Mouse (Mus musculus): Measurements from ENCODE around the gene Kctd17.

Gene Kctd17

DNA sequence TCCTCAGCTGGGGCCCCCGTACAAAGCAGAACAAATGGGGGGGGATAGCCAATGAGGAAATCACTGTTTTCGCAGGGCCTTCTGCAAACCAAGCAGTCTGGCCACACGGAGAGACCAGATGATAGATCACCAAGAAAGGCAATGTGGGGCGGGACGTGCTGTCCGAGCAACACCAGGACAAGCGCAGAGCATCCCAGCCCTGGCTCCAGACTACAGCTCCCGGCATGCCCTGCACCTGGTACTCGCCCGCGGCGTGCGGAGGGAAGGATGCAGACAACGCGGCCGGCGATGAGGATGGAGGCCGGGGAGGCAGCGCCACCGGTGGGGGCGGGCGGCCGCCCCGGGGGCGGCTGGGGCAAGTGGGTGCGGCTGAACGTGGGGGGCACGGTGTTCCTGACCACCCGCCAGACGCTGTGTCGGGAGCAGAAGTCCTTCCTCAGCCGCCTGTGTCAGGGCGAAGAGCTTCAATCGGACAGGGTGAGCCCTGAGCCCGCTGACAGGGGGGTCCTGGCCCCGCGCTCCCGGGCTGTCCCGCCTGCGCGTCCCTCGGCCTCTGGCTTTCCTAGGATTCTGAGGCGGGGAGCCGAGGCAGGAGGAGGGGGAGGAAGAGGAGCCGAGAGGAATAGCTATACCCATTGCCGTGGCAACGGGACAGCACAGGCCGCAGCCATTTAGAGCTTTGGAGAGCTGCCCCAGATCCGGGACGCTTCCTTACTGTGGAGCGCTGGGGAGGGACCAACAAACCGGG, at the start of gene Kctd17:
Gene Kctd17, plus strand, starts transcription at position 174 of the 748 bp plus-strand sequence.
- DNase-seq (ENCODE audit: low read depth, low spot score): no peak

DNA sequence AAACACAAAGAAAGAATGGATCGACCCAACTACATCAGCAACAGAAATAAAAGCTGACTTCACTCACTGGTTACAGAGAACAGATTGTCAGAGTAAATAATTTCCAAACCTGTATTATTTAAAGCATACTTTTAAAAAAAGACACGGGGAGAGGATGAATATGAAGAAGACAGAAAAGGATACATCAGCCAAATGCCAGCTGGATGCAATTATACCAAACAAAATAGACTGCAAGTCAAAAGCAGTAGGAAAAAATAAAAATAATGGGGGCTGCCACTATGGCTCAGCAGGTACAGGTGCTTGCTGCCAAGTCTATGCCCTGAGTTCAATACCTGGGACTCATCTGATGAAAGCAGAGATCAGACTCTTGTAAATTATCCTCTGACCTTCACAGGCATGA, 48.2 kb upstream of the Kctd17 start:
- no peak for DNase-seq (ENCODE audit: low read depth, low spot score)

DNA sequence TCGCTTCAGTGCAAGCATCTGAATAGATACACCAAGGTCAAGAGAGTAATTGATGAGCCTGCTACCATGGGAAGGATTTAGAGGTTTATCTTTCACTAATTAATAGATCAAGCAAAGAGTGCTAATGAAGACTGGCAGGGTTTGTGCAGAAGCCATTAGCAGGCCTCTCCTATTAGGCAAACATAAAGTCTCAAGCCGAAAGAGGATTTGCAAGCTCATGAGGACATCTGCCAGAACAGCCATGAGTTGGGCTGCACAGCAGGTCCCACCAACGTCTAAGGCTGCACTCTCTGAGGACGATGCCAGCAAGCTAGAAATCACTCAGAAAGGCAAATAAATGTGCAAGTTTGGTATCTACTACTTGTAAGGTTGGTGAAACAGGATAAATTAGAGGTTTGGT, 47.6 kb upstream of the Kctd17 start:
- no peak for DNase-seq (ENCODE audit: low read depth, low spot score)

DNA sequence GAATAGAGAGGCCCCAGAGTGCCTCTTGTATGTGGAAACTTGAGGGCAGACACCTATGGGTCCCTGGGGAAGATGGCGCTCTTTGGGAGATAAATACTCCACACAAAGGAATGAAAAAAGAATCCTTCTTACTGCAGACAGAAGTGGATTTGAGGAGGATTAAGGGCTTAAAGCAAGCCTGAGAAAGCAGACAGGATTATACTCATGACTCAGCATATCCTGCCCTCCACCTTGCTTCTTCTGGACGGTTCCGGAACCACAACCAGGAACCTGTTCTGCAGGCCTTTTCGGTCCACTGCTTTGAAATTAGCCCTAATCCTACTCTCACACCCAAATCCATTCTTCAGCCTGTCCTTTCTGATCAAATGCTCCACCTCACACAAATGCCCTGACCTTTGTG, 46.2 kb upstream of the Kctd17 start:
- no peak for DNase-seq (ENCODE audit: low read depth, low spot score)

DNA sequence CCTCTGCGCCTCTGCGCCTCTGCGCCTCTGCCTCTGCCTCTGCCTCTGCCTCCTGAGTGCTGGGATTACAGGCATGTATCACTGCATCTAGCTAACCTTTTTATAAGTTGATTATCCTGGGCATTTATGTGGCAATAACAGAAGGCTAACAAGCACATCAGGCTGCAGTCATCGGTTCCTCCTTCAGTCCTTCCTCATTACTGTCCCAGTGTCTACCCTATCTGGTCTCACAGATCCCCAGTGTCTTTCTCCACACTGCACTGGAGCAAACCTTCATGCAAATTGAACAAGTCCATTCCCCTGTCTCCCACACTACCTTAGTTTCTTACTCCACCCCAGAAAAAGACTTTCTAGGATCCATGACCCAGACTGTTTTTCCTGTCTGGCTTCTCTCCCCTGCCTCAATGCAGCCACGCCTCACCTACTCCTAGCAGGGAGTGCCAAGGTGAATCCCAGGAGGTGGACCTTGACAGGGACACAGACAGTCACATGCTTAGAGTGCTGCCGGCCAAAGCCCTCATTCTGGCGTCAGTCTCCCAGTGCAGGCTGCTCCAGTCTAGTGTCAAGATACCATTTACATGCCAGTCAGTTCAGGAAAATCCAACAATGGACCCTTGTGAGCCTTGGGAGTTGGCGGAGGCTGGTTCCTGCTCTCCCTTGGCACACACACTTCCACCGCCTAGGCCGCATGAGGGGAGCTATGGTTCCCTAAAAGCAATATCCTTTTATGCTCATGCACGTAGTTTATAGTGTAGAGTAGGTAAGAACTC, 44.7 kb upstream of the Kctd17 start:
- DNase-seq (ENCODE audit: low read depth, low spot score): no peak

DNA sequence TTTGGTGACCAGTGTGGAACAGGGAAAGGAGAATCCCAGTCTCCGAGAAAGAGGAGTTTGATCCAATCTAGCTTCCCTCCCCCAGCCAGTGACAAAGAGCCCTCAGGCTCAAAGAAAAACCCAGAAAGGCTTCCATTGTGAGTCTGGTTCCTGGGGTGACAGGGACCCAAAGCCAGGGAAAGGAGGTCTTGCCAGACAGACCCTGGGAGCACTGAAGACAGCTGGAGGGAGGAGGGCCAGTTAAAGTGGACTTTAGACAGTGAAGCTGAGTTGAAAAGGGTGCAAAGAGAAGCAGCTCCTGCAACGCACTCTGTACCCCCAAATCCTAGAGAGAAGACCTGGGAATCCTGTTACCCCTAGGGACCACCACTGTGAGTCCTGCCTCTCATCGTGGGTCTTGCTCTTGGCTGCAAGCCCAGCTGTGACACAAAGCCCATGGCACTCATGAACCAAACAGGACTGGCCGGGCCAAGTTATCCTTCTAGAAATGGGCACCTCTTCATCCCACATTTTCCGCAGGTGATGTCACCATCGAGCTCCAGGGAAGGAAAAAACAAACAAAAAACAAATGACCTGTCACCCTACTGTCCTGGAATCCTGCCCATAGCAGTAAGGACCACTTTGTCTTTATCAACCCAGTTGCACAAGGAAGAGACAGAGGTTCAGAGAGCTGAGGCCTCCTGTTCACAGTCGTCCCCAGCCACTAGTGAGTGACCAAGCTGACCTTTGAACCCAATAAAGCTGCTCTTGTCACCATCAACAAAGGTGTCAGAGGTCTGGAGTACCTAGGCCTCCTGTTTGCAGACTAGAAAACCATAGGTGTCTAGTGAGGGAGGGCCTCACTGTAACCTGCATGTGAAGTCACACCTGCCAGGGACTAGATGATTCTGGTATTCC, 43.9 kb upstream of the Kctd17 start:
- no peak for DNase-seq (ENCODE audit: low read depth, low spot score)

DNA sequence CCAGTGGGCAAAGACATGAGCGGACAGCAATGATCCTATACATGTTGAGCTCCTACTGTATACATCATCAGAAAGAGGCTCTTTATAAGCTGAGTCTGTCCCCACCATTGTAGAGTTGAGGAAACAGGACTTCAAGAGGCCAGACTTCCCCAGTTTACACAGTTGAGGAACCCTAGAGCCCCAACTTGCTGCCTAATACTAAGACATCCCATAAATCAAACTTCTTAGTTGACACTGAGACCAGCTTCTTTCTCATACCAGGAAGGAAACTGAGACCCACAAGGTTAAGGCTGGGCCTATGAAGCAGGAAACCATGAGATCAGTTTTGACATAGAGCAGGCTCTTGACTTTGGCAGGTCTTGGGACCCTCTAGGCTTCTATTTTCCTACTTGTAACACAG, 42.8 kb upstream of the Kctd17 start:
- DNase-seq (ENCODE audit: low read depth, low spot score): no peak

DNA sequence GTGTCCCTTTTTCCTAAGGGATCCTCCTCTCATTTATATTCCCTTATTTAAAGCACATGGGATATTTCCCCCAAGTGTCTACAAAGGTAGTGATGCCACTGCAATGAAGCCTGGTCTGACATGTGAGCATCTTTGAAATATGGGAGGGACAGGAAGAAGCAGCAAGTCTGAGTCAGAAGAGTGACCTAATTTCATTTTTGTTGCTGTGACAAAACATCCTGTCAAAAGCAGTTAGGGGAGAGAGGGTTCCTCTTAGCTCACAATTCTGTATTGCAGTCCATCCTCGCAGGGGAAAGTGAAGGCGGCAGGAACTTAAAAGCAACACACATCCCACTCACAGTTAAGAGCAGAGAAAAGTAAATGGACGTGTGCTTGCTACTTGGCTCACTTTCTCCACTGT, 37.5 kb upstream of the Kctd17 start:
- no peak for DNase-seq (ENCODE audit: low read depth, low spot score)

DNA sequence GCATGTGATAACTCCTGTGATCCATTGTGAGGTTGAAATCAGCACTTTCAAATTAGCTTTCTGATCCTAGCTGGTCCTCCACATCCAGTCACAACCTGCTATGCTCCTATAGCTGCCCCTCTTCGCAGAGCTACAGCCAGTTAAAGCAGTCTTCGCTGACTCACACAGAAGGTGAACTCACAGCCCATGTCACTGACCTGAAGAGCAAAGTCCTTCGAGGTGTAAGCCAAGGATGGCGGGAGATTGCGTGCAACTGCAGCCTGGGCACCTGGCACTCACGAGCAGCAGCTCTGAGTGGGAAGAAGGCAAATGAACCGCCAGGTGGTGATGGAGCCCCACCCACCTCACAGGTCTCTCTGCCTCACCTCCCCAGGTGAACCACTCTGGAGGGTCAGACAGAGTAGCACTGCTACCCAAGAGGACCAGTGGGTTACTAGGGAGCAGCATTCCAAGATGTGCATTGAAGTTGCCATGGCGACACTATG, 32.8 kb upstream of the Kctd17 start, which contains the start of gene Tex33:
Gene Tex33, minus strand, starts transcription at position 435 of the 485 bp plus-strand sequence.
- no peak for DNase-seq (ENCODE audit: low read depth, low spot score)

DNA sequence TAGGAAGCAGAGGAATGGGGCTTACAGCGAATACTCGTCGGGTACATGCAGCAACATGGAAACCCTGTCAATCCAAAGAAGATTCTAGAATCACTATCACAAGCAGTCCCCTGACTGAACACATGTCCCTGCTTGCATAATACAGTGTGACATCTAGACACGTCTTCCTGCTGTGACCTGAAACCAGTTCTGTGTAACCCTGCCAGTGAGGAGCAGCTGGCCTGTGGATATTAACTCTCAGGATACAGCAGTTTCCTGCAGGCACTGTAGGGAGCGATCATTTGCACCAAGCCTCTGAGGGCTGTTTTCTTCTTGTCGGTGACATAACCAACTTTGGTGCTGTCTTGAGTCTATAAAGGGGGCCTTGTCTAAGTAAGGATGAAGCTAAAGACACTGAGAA, 27.0 kb upstream of the Kctd17 start:
- DNase-seq (ENCODE audit: low read depth, low spot score): no peak

DNA sequence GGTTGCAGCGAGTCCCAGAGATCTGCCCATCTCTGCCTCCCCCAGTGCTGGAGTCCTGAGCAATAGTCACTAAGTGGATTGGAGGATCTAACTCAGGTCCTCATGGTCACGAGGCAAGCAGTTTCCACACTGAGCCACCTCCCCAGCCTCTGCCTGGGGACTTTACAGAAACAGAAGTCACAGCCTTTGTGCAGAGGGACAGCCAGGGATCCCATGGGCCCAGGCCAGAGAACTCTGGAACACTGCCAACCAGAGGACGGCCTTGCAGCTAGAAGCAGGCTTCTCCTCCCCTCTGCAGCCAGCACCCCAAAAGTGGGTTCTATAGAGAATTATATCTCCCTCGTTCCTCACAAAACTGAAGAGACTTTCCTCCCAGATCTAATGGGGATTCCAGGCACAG, 26.4 kb upstream of the Kctd17 start:
- DNase-seq (ENCODE audit: low read depth, low spot score): no peak

DNA sequence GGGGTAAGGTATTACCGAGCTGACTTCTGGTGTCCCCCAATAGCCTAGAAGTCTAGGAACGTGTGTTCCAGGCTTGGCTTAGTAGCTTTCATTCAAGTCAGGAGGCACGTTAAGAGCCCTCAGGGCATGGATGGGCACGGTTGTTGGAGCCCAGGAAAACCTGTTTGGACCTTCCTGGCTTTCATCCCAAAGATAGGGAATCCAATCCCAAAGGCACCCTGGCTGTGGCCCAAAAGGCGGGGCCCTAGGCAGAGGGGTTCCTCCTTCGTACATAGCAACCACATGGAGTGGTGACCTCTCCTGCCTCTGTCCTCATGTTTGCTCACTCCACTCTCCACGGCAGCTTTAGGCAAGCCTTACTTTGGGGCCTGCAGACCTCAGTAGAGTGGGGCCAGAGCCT, 25.9 kb upstream of the Kctd17 start:
- DNase-seq (ENCODE audit: low read depth, low spot score): no peak

DNA sequence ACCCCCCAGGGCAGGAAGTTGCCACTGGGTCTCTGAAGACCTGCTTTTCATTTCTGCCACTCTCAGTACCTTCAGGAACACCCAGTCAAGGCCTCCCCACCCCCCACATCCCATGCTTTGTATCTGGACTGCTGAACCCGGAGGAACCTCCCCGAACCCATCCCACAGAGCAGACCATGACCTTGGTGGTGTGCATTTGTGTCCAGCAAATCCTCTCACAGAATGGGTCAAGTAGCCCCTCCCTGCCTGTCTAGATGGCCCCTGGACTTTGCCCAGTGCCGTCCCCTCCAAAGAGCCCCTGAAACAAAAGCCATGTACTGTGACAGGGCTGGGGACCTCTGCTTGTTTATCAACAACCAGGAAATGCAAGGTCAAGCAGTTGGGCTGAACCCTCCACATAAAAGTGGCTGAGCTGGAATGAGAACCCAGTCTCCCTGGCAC, 25.0 kb upstream of the Kctd17 start:
- no peak for DNase-seq (ENCODE audit: low read depth, low spot score)

DNA sequence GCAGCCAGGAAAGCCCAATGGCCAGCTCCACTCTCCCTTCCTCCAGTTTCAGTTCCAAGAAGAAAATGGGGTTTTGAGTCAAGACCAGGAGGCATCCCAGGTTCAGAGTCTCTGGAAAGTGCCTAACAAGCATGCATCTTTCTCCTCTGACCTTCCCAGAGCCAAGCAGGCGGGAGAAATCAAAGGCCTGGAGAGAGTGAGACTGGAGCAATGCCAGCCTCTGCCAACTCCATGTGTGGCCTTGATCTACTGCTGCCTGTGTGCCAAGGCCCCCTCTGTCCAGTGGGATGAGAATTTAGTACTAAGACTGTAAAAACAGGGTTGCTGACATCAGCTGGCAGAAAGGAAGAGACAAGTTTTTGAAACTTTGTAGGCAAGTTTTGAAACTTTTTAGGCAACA, 24.5 kb upstream of the Kctd17 start:
- no peak for DNase-seq (ENCODE audit: low read depth, low spot score)

DNA sequence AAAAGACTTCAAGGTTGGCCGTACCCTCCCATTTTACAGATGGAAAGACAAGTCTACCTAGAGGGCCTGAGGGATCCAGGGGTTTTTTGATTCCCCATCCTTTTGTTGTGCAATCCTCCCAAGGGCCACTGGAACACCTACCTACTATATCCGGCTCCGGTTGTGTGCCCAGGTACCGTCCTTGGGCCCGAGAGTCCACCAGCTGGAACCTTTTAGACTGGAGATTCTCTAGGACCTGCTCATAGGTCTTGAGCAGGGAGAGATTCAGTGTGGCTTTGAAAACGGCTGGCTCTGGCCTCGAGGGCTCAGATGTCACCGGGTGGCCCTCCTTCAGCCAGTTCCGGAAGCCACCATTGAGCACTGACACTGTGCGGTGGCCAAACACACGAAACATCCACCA, 23.3 kb upstream of the Kctd17 start:
- no peak for DNase-seq (ENCODE audit: low read depth, low spot score)

DNA sequence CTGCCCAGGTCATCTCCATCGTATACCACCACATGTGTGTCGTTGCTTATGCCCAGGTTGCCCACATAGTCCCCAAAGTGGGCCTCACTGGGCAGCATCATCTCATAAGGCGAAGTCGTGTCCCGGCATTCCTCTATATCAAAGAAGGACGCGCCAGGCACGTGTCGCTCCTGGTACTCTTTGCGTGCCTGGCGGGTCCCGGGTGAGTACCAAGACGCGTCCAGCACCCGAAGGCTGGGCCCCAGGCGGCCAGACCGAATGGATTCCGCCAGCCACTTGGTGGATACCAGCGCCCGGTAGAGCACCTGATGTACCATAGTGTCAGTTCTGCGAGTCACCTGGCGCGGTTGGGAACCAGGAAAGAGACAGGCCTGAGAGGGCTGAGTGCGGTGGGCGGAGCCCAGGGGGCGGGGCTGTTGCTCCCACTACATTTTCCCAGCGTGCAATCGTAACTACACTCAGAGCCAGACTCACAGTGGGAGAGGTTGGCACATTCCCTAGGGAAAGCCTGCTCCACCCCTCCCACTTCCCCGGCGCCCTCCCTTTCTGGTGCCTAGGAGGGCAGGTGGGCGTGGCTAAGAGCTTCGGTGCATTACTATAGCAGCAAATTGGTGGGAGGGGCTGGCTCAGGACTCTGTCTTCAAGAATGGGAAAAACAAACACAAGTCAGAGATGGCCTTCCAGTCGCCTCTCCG, 22.7 kb upstream of the Kctd17 start, which contains the start of gene Tst:
Gene Tst, minus strand, starts transcription at position 391 of the 695 bp plus-strand sequence.
- peak; percentile 70 for DNase-seq (ENCODE audit: low read depth, low spot score)

DNA sequence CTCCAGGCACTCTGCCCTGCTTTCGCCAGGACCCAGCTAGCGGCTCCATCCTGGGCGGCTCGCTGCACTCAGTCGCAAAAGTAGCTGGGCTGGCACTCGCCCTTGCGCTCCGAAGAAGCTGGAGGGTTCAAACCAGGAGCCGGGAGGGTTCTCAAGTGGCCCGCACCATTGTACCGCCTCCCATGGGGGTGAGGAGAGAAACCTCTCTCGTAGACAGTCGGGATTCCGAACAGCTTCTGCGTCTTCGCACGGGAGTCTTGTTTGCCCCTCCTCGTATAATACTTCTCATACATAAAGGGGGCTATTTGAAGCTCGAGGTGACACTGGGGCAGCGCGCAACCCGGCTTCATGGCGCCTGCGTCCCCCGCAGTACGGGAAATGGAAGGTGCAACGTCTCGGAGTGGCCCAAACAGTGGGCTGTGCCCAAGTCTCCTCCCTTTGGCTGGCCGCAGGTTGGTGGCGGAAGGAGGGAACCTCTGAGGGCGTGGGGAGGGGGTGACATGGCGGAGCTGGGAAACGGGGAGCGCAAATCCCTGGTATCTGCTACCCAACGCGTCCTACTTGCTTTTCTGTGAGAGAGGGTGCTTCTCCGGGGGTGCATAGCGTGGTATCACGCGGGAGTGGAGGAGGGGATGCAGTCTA, 21.9 kb upstream of the Kctd17 start, which contains the start of gene Mpst:
Gene Mpst, plus strand, starts transcription at position 124 of the 642 bp plus-strand sequence.
- peak; percentile 81 for DNase-seq (ENCODE audit: low read depth, low spot score)

DNA sequence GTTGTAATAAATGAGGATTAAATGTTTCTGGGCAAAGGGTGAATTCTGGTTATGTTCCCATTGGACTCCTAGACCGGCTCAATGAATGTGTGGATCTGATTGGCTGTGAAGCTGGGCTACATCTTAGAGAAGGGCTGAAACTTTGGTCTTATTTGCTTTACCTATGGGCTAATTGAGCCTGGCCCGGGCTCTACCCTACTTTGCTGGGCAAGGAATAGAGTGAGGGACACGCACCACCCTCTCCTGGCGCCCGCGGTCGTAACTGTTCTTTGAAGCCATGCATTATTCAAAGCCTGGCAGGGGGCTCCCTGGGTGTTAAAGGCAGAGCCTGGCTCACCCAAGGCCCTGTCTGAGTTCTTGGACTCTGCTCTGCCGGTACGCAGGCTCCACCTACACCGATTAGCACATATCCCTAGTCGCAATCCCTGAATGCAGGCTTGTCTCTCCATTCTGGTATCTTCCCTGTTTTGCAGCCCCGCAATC, 18.8 kb upstream of the Kctd17 start:
- no peak for DNase-seq (ENCODE audit: low read depth, low spot score)

DNA sequence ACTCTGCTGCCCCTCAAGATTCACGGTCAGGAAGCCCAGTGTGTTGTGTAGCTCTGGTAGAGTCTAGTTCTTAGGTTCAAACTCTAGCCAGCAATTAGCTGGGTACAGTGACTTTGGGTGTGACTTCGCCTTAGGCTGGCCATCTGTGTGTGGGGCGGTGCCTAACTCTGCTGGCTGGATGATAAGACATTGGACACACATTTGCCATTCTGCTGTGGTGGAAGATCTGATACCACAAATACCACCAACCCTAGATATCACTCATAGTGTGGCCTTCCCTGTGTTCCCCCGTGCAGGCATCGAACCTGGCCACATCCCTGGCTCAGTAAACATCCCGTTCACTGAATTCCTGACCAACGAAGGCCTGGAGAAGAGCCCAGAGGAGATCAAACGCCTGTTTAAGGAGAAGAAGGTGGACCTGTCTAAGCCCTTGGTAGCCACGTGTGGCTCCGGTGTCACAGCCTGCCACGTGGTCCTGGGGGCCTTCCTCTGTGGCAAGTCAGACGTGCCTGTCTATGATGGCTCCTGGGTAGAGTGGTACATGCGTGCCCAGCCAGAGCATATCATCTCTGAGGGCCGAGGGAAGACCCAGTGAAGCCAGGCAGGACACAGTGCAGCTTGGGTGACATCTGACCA, 15.2 kb upstream of the Kctd17 start:
- peak; percentile 82 for DNase-seq (ENCODE audit: low read depth, low spot score)

DNA sequence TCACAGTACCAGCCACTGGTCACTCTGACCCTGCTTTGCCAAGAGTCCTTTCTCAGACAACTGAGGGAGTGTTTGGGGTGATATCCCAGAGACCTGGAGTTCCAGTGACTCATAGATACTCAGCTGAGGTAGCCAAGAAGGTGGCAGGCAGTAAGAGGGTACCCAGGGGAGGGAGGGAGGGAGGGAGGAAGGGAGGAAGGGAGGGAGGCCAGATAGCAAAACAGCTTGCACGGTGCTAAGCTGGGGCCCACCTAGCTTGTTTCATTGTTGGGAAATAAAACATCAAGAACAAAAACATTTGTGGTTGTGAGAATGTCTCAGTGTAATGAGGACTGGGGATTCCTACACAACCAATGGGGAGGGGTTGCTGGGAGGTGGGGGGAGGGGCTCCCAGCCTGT, 14.6 kb upstream of the Kctd17 start:
- no peak for DNase-seq (ENCODE audit: low read depth, low spot score)

Measured in c-Kit-negative CD71-positive TER-119-positive erythroid progenitor cells, embryonic 14.5 days (primary cell).